Mouse (Mus musculus): Measurements from ENCODE around the gene Atxn10.

Gene Atxn10

DNA sequence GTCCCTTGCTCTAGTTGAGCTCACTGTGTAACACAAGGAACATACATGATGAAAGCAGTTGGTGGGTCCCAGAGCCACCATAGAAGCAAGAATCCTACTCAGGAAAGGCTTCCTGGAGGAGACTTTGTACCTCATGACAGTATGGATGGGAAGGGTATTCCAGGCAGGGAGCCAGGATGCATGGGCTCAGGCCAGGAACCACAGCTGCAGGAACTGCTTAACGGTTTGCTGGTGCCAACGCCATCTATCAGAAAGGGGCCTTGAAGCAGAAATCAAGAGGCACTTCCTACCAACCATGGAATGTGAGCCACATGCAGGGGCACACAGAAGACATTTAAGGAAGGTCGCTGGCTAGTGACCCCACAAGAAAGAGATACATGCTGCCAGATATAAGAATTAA, 138.7 kb downstream of the Atxn10 start:
- 41% methylated on average over 3 of the region's 3 CpGs for WGBS

DNA sequence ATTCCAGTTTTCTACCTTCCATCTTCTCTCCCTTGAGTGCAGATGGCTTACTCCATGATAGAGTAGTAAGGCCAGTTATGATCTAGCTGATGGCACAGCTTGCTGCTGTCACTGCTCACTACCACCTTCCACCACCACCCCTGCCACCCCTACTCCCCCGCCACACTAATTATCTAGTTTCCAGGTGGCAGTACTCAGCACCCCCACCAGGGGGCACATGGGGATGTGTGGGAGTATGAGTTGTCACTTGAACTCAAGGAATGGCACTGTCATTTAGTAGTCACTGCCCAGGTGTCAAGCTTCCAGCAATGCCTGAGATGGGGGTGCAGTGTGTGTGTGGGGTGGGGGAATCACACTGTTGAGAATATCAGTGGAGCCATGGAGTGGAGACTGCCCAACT, 141.5 kb downstream of the Atxn10 start:
- 27% methylated on average over 1 of the region's 1 CpGs for WGBS

DNA sequence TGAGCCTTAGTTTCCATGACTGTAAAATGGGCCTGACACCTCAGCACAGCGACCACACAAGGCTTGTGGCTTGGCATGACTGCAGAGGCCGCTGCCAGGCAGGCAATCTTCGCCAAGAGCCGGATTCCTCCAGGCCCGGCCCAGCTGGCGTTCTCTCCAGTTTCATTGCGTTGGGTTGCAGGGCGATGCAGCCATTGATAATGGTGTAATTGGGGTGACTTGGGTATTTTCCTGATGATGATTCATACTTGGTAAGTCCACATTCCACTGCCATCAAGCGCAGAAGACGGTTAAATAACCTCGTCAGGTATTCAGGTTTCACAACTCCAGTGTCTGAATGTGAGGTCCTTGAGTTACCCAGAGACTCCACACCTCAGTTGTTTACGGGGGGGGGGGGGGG, 143.3 kb downstream of the Atxn10 start:
- WGBS, result 58% methylated on average over 12 of the region's 12 CpGs

DNA sequence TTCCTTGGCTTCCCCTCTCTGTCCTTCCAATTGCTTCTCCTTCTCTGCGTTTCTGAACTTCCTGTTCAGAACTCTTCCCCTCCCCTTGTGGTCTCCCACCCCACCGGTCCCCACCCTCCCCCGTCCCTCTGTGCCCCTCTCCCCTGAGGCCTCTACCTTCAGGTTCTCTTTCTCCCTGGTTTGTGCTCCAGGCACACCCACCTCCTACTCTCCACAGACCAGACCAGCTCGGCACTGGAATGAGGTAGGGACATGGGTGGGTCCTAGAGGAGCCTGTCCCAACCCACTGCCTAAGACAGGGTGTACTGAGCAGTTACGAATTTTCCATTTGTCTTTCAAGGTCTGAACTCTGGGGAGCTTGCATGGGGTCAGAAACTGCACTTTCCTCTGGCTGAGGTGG, 143.9 kb downstream of the Atxn10 start:
- 56% methylated on average over 5 of the region's 5 CpGs for WGBS

DNA sequence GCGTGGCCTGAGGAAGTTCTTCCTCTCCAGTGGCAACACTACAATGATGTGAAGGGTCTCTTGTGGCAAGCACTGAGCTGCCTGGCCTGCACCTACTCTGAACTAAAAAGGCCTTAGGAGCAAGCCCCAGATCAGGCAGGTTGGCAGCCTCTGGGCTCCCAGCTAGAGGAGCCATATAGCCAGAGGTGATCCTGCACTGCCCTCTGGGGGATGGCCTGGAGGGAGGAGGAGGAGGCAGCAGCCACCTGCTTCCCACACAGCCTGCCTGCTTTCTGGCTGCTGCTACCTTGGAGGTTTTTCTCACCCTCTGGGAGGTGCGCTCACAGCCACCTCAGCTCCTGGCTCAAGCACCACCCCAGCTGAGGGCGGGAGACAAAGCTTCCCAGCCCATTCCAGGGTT, 144.6 kb downstream of the Atxn10 start:
- 55% methylated on average over 3 of the region's 3 CpGs for WGBS

DNA sequence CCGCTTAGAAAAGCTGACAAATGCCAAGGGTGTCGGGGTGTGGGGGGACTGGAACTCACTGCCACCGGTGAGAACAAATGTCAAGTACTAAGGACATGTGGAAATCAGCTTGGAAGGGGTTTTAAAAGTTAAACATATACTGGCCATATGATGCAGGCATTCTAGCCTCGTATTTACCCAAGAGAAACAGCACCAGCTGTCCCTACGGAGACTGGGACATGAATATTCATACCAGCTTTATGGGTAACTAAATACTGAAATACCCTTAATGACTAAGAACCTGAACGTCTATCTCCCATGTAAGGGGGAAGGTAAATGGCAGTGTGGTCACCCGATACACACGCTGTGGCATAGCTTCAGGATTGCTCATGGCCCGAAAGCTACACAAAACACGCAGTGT, 152.9 kb downstream of the Atxn10 start:
- WGBS, result 60% methylated on average over 10 of the region's 10 CpGs

DNA sequence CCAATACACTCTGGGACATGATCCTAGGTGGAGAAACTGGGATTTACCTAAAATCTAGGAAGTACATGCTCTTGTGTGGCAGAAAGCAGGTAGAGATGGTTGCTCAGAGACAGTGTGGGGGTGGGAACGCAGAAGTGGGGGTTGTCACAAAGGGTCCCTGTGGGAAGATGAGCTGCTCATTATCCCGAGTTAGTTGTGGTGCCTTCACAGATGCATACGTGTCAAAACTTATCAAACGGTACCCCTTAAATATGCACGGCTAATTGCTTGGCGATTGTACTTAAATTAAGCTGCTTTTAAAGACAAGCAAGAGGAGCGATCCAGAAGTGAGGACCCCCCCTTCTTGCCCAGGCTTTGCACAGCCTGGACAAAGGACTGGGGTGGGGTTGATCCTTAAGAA, 153.7 kb downstream of the Atxn10 start:
- 39% methylated on average over 7 of the region's 7 CpGs for WGBS

DNA sequence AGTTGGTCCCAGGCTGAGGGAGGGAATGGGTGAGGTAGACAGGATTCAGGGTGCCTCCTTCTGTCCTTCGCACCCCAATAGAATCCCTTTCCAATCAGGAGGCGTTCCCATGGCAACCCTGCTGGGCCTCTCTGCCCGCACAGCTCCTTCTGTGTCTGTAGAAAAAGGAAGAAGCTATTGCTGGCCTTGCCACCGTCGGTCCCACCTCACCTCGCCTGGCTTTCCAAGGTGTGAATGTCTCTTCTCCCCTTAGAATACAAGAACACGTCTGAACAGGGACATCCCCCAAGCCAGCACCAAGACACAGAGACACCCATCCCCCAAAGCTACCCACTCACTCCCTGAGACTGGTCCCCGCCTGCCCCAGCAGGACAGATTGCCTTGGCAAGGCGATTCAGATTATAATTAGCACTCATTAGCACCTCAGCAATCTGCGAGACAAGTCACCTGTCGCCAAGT, 158.1 kb downstream of the Atxn10 start:
- 19% methylated on average over 11 of the region's 11 CpGs for WGBS

- WGBS, result 88% methylated on average over 4 of the region's 4 CpGs
These were observed 161.5 kb downstream of the Atxn10 start for GRCm38 (mm10) chr15:85497548-85497947.

GRCm38 (mm10) chr15:85497981-85498475, 162.0 kb downstream of the Atxn10 start:
- WGBS, result 53% methylated on average over 10 of the region's 10 CpGs

GRCm38 (mm10) chr15:85500267-85500666, 164.2 kb downstream of the Atxn10 start:
- 93% methylated on average over 10 of the region's 10 CpGs for WGBS

DNA sequence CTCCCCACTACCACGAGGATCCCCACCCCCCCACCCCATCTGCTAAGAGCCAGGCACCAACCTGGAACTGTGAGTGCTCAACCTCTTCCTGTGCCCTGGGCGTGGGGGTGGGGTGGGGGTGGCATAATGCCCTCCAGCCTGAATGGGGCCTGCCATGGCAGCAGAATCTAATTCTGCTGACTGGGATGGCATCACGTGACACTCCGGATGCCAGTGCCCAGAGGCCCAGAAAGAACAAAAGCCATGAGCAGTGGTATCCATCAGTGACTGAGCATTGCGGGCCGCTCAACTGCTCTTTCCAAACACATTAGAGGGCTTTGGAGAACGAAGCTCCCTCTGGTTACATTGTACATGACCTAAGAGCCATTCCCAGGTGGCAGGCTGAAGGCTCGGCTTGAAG, 167.1 kb downstream of the Atxn10 start, which contains the start of gene 7530416G11Rik:
7530416G11Rik (minus strand) TSS at position 101 of the 400 bp plus-strand sequence.
- WGBS, result 76% methylated on average over 8 of the region's 8 CpGs

DNA sequence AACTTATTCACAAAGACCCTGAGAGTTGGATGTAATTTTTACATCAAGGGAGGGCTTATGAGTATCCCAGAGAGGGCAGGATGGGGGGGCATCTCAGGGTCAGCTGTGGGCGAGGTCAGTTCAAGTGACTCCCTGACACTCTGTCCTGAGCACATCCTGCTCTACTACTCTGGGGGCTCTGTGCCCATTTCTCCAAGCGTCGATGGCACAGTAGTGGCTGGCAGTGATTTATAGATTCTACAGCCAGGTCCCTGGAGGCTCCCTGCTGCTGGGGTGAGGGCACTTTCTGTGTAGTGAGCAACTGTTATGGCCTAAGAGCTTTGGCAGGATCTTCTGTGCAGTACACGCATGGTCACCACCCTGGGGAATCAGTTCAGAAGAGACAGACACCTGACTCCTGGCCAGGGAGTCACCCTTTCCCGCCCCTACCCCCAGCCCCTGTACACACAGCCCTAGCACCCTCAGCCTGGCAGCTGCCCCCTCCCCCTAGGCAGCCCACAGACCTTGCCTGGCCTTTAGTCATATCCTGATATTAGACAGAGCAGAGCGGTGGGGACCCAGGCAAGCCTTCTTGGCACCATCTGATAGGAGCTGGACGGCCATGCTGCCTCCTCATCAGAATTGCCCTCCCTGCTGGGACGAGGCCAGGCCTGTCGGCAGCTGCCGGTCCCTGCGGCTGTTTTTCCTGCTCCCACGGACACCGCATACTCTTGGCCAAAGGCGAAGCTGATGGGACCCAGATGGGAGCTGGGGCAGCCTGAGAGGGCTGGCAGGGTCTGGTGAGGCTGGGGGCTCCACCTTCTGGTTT, 169.3 kb downstream of the Atxn10 start:
- WGBS, result 52% methylated on average over 14 of the region's 14 CpGs

DNA sequence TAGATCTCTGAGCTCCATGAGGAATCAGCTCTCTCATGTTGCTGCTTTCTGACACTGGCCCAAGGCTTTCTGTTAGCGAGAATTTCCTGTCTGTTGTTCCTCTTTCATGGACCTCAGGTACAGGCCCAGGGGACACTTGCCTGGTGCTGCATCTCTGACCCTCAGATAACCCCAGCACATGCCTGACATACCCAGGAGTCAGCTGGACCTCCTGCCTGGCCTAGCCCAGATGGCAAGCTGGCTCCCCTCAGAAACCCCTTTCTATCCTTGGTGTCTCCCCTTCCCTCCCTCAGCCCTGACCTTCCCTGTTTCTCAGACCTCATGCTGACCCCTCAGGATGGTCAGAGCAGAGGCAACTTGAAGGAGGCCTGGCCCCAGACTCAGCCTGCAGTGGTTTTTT, 170.6 kb downstream of the Atxn10 start:
- 89% methylated on average over 1 of the region's 1 CpGs for WGBS

DNA sequence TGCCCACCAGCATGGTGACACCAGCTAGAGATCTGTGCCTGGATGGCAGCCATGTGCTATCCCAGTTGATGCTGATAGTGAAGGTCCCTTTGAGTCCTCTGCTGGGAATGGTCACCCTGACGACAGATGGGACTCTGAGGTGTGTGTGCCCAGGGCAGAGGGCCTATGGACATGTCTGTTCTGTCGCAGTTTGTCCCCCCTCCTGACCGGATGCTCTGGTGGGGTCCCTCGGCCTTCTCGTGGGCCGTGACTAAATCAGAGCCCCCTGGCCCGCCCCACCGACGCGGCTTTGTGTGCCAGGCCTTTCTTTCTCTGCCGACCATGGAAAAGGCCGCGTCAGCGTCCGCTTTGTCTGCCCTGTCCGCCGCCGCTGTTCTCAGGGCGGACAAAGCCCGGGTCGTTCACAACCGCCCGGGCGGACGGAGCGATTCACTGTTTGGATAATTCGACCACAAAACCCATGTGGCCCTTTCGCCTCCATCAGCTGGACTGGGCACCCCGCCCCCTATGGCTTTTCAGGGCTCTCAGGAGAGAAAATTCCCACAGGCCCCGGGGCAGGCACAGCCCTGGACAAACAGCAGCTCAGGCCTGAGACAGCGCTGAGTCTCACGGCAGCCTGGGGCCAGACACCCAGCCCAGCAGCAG, 171.4 kb downstream of the Atxn10 start:
- WGBS, result 71% methylated on average over 32 of the region's 32 CpGs
